Comparison of ENCODE assay signal across 21 mouse cellular contexts in the genomic region with DNA sequence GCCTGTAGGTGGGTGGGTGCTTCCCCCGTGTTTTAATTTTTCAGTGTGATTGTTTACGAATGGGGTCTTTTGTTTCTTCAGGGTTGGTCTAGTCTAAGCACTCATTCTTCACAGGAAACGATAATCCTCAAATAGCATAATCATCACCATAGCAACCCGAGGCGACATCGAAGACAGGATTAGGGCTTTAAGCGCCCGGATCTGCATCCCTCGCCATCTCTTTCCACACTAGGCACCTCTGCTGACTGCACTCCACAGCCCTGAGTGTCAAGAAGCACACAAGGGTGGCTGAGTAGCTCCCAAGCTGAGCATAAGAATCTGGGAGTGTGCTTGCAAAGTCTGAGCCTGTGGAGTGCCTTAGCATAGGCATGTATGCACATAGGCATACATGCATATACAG.
DNase-seq lines count a peak whose midpoint lies in the region; ATAC-seq lines count a peak whose summit lies in the region.
"Had no signal": no experiment of that assay in that cellular context is flagged by ENCODE, and none has a peak within 500 bp of the region (broad histone marks: within the 10 kb centered on the region; RNA-seq: fewer than 3 reads in every experiment).

No protein-coding gene starts in this region.

- H3K27ac ChIP-seq in hindbrain, embryonic 14.5 days = no peak overlapping the region
- no peak overlapping the region for H3K27ac ChIP-seq in hindbrain, embryonic 11.5 days (ENCODE audit: low read depth, low read length)
- peak overlapping the region; percentile 55 for H3K27ac ChIP-seq in forebrain, embryonic 14.5 days (ENCODE audit: low read depth, low read length)
- H3K27ac ChIP-seq in midbrain, embryonic 13.5 days = peak overlapping the region; percentile 75
- no peak overlapping the region for H3K27ac ChIP-seq in kidney, embryonic 14.5 days (ENCODE audit: low read depth, low read length)
- H3K27ac ChIP-seq: embryonic facial prominence, embryonic 15.5 days; heart, adult 2 months; liver, embryonic 15.5 days had no signal

- peak; percentile 46; the same call in 1 of the 2 replicates for ATAC-seq in hindbrain, embryonic 14.5 days (ENCODE audit: low FRiP score)
- no peak for ATAC-seq in hindbrain, embryonic 11.5 days (ENCODE audit: low FRiP score)
- ATAC-seq in forebrain, embryonic 14.5 days = peak; percentile 49; the same call in 1 of the 2 replicates
- peak; percentile 86 for ATAC-seq in midbrain, embryonic 13.5 days
- ATAC-seq in kidney, embryonic 14.5 days (ENCODE audit: low FRiP score, low TSS enrichment) = no peak
- ATAC-seq: lung, postnatal 0 days had no signal

- H3K9me3 ChIP-seq in hindbrain, embryonic 14.5 days (ENCODE audit: control insufficient read depth, low read length) = no peaks in the 10 kb centered on the region
- no peaks in the 10 kb centered on the region for H3K9me3 ChIP-seq in hindbrain, embryonic 11.5 days (ENCODE audit: control insufficient read depth, low read length)
- H3K9me3 ChIP-seq in forebrain, embryonic 14.5 days (replicated peaks; ENCODE audit: control insufficient read depth, low read length) = no peaks in the 10 kb centered on the region
- H3K9me3 ChIP-seq in midbrain, embryonic 13.5 days = no peaks in the 10 kb centered on the region
- H3K9me3 ChIP-seq in kidney, embryonic 14.5 days (ENCODE audit: control insufficient read depth, low read length) = no peaks in the 10 kb centered on the region
- H3K9me3 ChIP-seq: embryonic facial prominence, embryonic 15.5 days; liver, embryonic 15.5 days had no signal

- H3K27me3 ChIP-seq in hindbrain, embryonic 14.5 days (ENCODE audit: control insufficient read depth, insufficient read depth, low read length) = no peaks in the 10 kb centered on the region
- no peaks in the 10 kb centered on the region for H3K27me3 ChIP-seq in hindbrain, embryonic 11.5 days (ENCODE audit: control insufficient read depth, insufficient read depth, low read length)
- H3K27me3 ChIP-seq in forebrain, embryonic 14.5 days (replicated peaks; ENCODE audit: control insufficient read depth, insufficient read depth, low read length) = no peaks in the 10 kb centered on the region
- H3K27me3 ChIP-seq in midbrain, embryonic 13.5 days = no peaks in the 10 kb centered on the region
- H3K27me3 ChIP-seq in kidney, embryonic 14.5 days (ENCODE audit: control insufficient read depth, insufficient read depth, low read length) = no peaks in the 10 kb centered on the region
- H3K27me3 ChIP-seq: embryonic facial prominence, embryonic 15.5 days; liver, embryonic 15.5 days; megakaryocyte, embryonic 14.5 days had no signal

- H3K36me3 ChIP-seq in hindbrain, embryonic 14.5 days (replicated peaks; ENCODE audit: control insufficient read depth, insufficient read depth) = no peaks in the 10 kb centered on the region
- no peaks in the 10 kb centered on the region for H3K36me3 ChIP-seq in hindbrain, embryonic 11.5 days (ENCODE audit: control insufficient read depth, insufficient read depth, low read length)
- H3K36me3 ChIP-seq in forebrain, embryonic 14.5 days (ENCODE audit: control insufficient read depth, insufficient read depth, low read length) = no peaks in the 10 kb centered on the region
- no peaks in the 10 kb centered on the region for H3K36me3 ChIP-seq in midbrain, embryonic 13.5 days
- H3K36me3 ChIP-seq in kidney, embryonic 14.5 days (ENCODE audit: control insufficient read depth, insufficient read depth, low read length) = no peaks in the 10 kb centered on the region
- H3K36me3 ChIP-seq: embryonic facial prominence, embryonic 15.5 days; liver, embryonic 15.5 days had no signal

- H3K9ac ChIP-seq in hindbrain, embryonic 14.5 days = no peak overlapping the region
- H3K9ac ChIP-seq in hindbrain, embryonic 11.5 days (ENCODE audit: low read depth, low read length) = no peak overlapping the region
- no peak overlapping the region for H3K9ac ChIP-seq in forebrain, embryonic 14.5 days (ENCODE audit: low read length)
- H3K9ac ChIP-seq in midbrain, embryonic 13.5 days (replicated peaks) = no peak overlapping the region
- no peak overlapping the region for H3K9ac ChIP-seq in kidney, embryonic 14.5 days (ENCODE audit: low read depth, low read length)
- H3K9ac ChIP-seq: embryonic facial prominence, embryonic 15.5 days; liver, embryonic 15.5 days had no signal

- no peak overlapping the region for H3K4me2 ChIP-seq in hindbrain, embryonic 14.5 days (replicated peaks)
- no peak overlapping the region for H3K4me2 ChIP-seq in hindbrain, embryonic 11.5 days (replicated peaks; ENCODE audit: low read depth, low read length)
- no peak overlapping the region for H3K4me2 ChIP-seq in forebrain, embryonic 14.5 days (ENCODE audit: low read length)
- 0 out of 2 replicates have a peak overlapping the region, but pooled peaks have one; percentile 4 for H3K4me2 ChIP-seq in midbrain, embryonic 13.5 days (replicated peaks)
- H3K4me2 ChIP-seq in kidney, embryonic 14.5 days (replicated peaks; ENCODE audit: low read depth, low read length) = no peak overlapping the region
- H3K4me2 ChIP-seq: embryonic facial prominence, embryonic 15.5 days; liver, embryonic 15.5 days had no signal

- H3K4me3 ChIP-seq in hindbrain, embryonic 14.5 days (replicated peaks; ENCODE audit: low read length) = no peak overlapping the region
- no peak overlapping the region for H3K4me3 ChIP-seq in hindbrain, embryonic 11.5 days (ENCODE audit: low read depth, low read length)
- H3K4me3 ChIP-seq in forebrain, embryonic 14.5 days (ENCODE audit: low read depth, low read length) = no peak overlapping the region
- H3K4me3 ChIP-seq in midbrain, embryonic 13.5 days (replicated peaks) = no peak overlapping the region
- H3K4me3 ChIP-seq in kidney, embryonic 14.5 days (ENCODE audit: low read length) = no peak overlapping the region
- H3K4me3 ChIP-seq: embryonic facial prominence, embryonic 15.5 days; heart, adult 2 months; liver, embryonic 15.5 days; megakaryocyte, embryonic 14.5 days had no signal

- DNase-seq in hindbrain, embryonic 14.5 days (ENCODE audit: low spot score) = no peak
- DNase-seq in hindbrain, embryonic 11.5 days (ENCODE audit: low spot score) = no peak
- DNase-seq in forebrain, embryonic 14.5 days (ENCODE audit: low spot score) = peak; percentile 71
- peak; percentile 46 for DNase-seq in retina, postnatal 7 days (ENCODE audit: low read depth, low spot score)
- DNase-seq in urinary bladder, adult 18-20 months (ENCODE audit: low spot score in 2 of 2) = no peak
- no peak for DNase-seq in neural tube, embryonic 10.5 days (ENCODE audit: extremely low spot score, low spot score)
- DNase-seq: adrenal gland, adult 8-10 months; cerebellum, adult 11 months; cerebellum, postnatal 14 days; gastrocnemius, postnatal 10 days; heart, adult 2 months; kidney, adult 8-10 months; kidney, postnatal 4 days; right cerebral cortex, postnatal 25 days; thymus, postnatal 36 days had no signal

- peaks cover 26% of the 10 kb centered on the region for H3K4me1 ChIP-seq in hindbrain, embryonic 14.5 days (replicated peaks; ENCODE audit: control insufficient read depth, insufficient read depth, low read length)
- peaks cover 10% of the 10 kb centered on the region for H3K4me1 ChIP-seq in hindbrain, embryonic 11.5 days (replicated peaks; ENCODE audit: control insufficient read depth, insufficient read depth, low read length)
- peaks cover 16% of the 10 kb centered on the region for H3K4me1 ChIP-seq in forebrain, embryonic 14.5 days (ENCODE audit: control insufficient read depth, insufficient read depth, low read length)
- peaks cover 40% of the 10 kb centered on the region for H3K4me1 ChIP-seq in midbrain, embryonic 13.5 days (replicated peaks)
- H3K4me1 ChIP-seq in kidney, embryonic 14.5 days (ENCODE audit: control insufficient read depth, insufficient read depth, low read length) = no peaks in the 10 kb centered on the region
- H3K4me1 ChIP-seq: embryonic facial prominence, embryonic 15.5 days; liver, embryonic 15.5 days; megakaryocyte, embryonic 14.5 days had no signal

- 28% methylated on average over 9 of the region's 9 CpGs for WGBS in hindbrain, embryonic 14.5 days
- WGBS in hindbrain, embryonic 11.5 days = 61% methylated on average over 9 of the region's 9 CpGs
- WGBS in forebrain, embryonic 14.5 days = 4% methylated on average over 9 of the region's 9 CpGs
- 5% methylated on average over 9 of the region's 9 CpGs for WGBS in midbrain, embryonic 13.5 days
- 85% methylated on average over 9 of the region's 9 CpGs for WGBS in kidney, embryonic 14.5 days

Comparison
In these comparisons a context has a peak if more than half of its experiments do, and no peak if none do; other contexts are left out.
1. ATAC-seq: peak in hindbrain, embryonic 14.5 days (single experiment), forebrain, embryonic 14.5 days (single experiment) and midbrain, embryonic 13.5 days (single experiment); none in hindbrain, embryonic 11.5 days (single experiment) and kidney, embryonic 14.5 days (single experiment).
2. DNase-seq: peak in forebrain, embryonic 14.5 days (single experiment) and retina, postnatal 7 days (single experiment); none in hindbrain, embryonic 14.5 days (single experiment), hindbrain, embryonic 11.5 days (single experiment), urinary bladder, adult 18-20 months (0 of 2) and neural tube, embryonic 10.5 days (single experiment).
3. H3K27ac ChIP-seq: peak in forebrain, embryonic 14.5 days (single experiment) and midbrain, embryonic 13.5 days (single experiment); none in hindbrain, embryonic 14.5 days (single experiment), hindbrain, embryonic 11.5 days (single experiment) and kidney, embryonic 14.5 days (single experiment).